Mouse (Mus musculus) lung, embryonic 14.5 days (tissue): ENCODE measurements at regions not wholly inside any gene's neighbourhood (a gene's known extent, or its start where the extent isn't known, plus 50 kb on each side); places are given as distances from the start of the nearest gene placed in this dataset.
A peak's percentile ranks its signal among the peaks of the same experiment; 100 is the strongest.

Source experiments
- ATAC-seq: fragments of 200-750 bp; cut with Nextera tagmentation; 2 replicates; pipeline ENCODE4 v1.8.0; 2017; ENCODE audit warnings: mild to moderate bottlenecking, moderate TSS enrichment, moderate library complexity; ENCODE audit not compliant: insufficient read depth
- DNase-seq: peaks from one replicate; pipeline ENCODE4 v3.0.0-alpha.2; 2015
- H3K27ac ChIP-seq: fragments of 300-500 bp; sonication (generic); 2 replicates; pipeline ENCODE4 v1.5.1; 2014; ENCODE audit warnings: low read depth, mild to moderate bottlenecking, moderate library complexity
- H3K27me3 ChIP-seq: fragments of 300-500 bp; sonication (generic); 2 replicates; pipeline ENCODE4 v1.6.1; 2014; ENCODE audit warnings: low read length, control low read depth; ENCODE audit not compliant: insufficient read depth
- H3K36me3 ChIP-seq: fragments of 300-500 bp; sonication (generic); 2 replicates; pipeline ENCODE4 v1.6.1; 2014; ENCODE audit warnings: control low read depth; ENCODE audit not compliant: insufficient read depth
- H3K4me1 ChIP-seq: fragments of 300-500 bp; sonication (generic); 2 replicates; pipeline ENCODE4 v1.6.1; 2014; ENCODE audit warnings: antibody characterized with exemption, control low read depth; ENCODE audit not compliant: insufficient read depth
- H3K4me2 ChIP-seq: fragments of 300-500 bp; sonication (generic); 2 replicates; pipeline ENCODE4 v1.6.1; 2014; ENCODE audit warnings: mild to moderate bottlenecking
- H3K4me3 ChIP-seq: fragments of 300-500 bp; sonication (generic); 2 replicates; pipeline ENCODE4 v1.5.1; 2014; ENCODE audit warnings: low read depth, low read length
- H3K9ac ChIP-seq: fragments of 300-500 bp; sonication (generic); 2 replicates; pipeline ENCODE4 v1.6.1; 2014
- H3K9me3 ChIP-seq: fragments of 300-500 bp; sonication (generic); 2 replicates; pipeline ENCODE4 v1.6.1; 2016; ENCODE audit warnings: low read depth, low read length, control low read depth
- CTCF ChIP-seq: IDR thresholded peaks from 2 replicates; pipeline ENCODE4 v1.5.1; 2016; ENCODE audit warnings: antibody characterized with exemption, low read depth
- WGBS: fragments of 180-500 bp; shearing (Covaris S2); extraction: QIAGEN DNeasy Blood & Tissue Kit; methylation state at CpG from one replicate; pipeline ENCODE4 v1.1.7; 2014; 5-methylcytosine and 5-hydroxymethylcytosine counted together

- no peak overlapping the region for H3K9ac ChIP-seq
- no peaks in the 10 kb centered on the region for H3K27me3 ChIP-seq
- H3K4me1 ChIP-seq, result no peaks in the 10 kb centered on the region
- no peak for ATAC-seq
- WGBS, result 77% methylated on average over 12 of the region's 12 CpGs
- H3K4me3 ChIP-seq, result no peak overlapping the region
- no peak for TF ChIP-seq CTCF
- no peak overlapping the region for H3K4me2 ChIP-seq
- H3K27ac ChIP-seq, result no peak overlapping the region
- DNase-seq, result no peak
- H3K9me3 ChIP-seq, result no peaks in the 10 kb centered on the region
- no peaks in the 10 kb centered on the region for H3K36me3 ChIP-seq
Measured at GRCm38 (mm10) chr3:138651361-138652205, 90.4 kb upstream of the Tspan5 start.

GRCm38 (mm10) chr3:138652206-138652605 is 89.8 kb upstream of the Tspan5 start:
- Histone ChIP-seq H3K9ac (no peak overlapping the region), H3K9me3 (no peaks in the 10 kb centered on the region), H3K4me3 (no peak overlapping the region), H3K27me3 (no peaks in the 10 kb centered on the region), H3K27ac (no peak overlapping the region), H3K4me1 (no peaks in the 10 kb centered on the region), H3K36me3 (no peaks in the 10 kb centered on the region), H3K4me2 (no peak overlapping the region)
- TF ChIP-seq CTCF, result no peak
- ATAC-seq (no peak), DNase-seq (no peak)
- 86% methylated on average over 2 of the region's 2 CpGs for WGBS

- H3K27me3 ChIP-seq, result no peaks in the 10 kb centered on the region
- H3K4me1 ChIP-seq, result no peaks in the 10 kb centered on the region
- no peak overlapping the region for H3K9ac ChIP-seq
- ATAC-seq (no peak), DNase-seq (no peak)
- no peak for TF ChIP-seq CTCF
- H3K27ac ChIP-seq, result no peak overlapping the region
- no peaks in the 10 kb centered on the region for H3K9me3 ChIP-seq
- H3K36me3 ChIP-seq, result no peaks in the 10 kb centered on the region
- no peak overlapping the region for H3K4me2 ChIP-seq
- H3K4me3 ChIP-seq, result no peak overlapping the region
- 63% methylated on average over 4 of the region's 4 CpGs for WGBS
Measured at GRCm38 (mm10) chr3:138652685-138653084, 89.3 kb upstream of the Tspan5 start.

GRCm38 (mm10) chr3:138653549-138654246 is 88.3 kb upstream of the Tspan5 start:
- WGBS, result 85% methylated on average over 13 of the region's 13 CpGs
- Histone ChIP-seq H3K36me3 (no peaks in the 10 kb centered on the region), H3K27ac (no peak overlapping the region), H3K9me3 (no peaks in the 10 kb centered on the region), H3K4me1 (no peaks in the 10 kb centered on the region), H3K27me3 (no peaks in the 10 kb centered on the region), H3K9ac (no peak overlapping the region), H3K4me2 (no peak overlapping the region), H3K4me3 (no peak overlapping the region)
- no peak for TF ChIP-seq CTCF
- DNase-seq (peak; percentile 34), ATAC-seq (no peak)

- H3K27ac ChIP-seq, result no peak overlapping the region
- H3K4me3 ChIP-seq, result no peak overlapping the region
- H3K9me3 ChIP-seq, result no peaks in the 10 kb centered on the region
- H3K4me2 ChIP-seq, result no peak overlapping the region
- no peaks in the 10 kb centered on the region for H3K27me3 ChIP-seq
- DNase-seq (peak; percentile 79), ATAC-seq (peak; percentile 78)
- H3K9ac ChIP-seq, result no peak overlapping the region
- 60% methylated on average over 16 of the region's 16 CpGs for WGBS
- no peak for TF ChIP-seq CTCF
- no peaks in the 10 kb centered on the region for H3K4me1 ChIP-seq
- no peaks in the 10 kb centered on the region for H3K36me3 ChIP-seq
Measured at GRCm38 (mm10) chr3:138654610-138655371, 87.2 kb upstream of the Tspan5 start.

GRCm38 (mm10) chr3:138655479-138655878 is 86.5 kb upstream of the Tspan5 start:
- no peak for TF ChIP-seq CTCF
- H3K27me3 ChIP-seq, result no peaks in the 10 kb centered on the region
- no peaks in the 10 kb centered on the region for H3K9me3 ChIP-seq
- no peak overlapping the region for H3K4me2 ChIP-seq
- no peak overlapping the region for H3K4me3 ChIP-seq
- DNase-seq, result no peak
- H3K9ac ChIP-seq, result no peak overlapping the region
- no peaks in the 10 kb centered on the region for H3K36me3 ChIP-seq
- no peak for ATAC-seq
- no peaks in the 10 kb centered on the region for H3K4me1 ChIP-seq
- no peak overlapping the region for H3K27ac ChIP-seq
- 59% methylated on average over 3 of the region's 3 CpGs for WGBS

GRCm38 (mm10) chr3:138662625-138663024 is 79.4 kb upstream of the Tspan5 start:
- Histone ChIP-seq H3K4me3 (no peak overlapping the region), H3K9ac (no peak overlapping the region), H3K4me2 (no peak overlapping the region), H3K27ac (no peak overlapping the region), H3K9me3 (no peaks in the 10 kb centered on the region), H3K4me1 (no peaks in the 10 kb centered on the region), H3K27me3 (no peaks in the 10 kb centered on the region), H3K36me3 (no peaks in the 10 kb centered on the region)
- TF ChIP-seq CTCF, result no peak
- WGBS, result 72% methylated on average over 2 of the region's 2 CpGs
- no peak for ATAC-seq
- no peak for DNase-seq
